Mouse (Mus musculus) intestine, postnatal 0 days (tissue): ENCODE measurements around the gene Adipor1. TPM values are rescaled to one million over a fixed set of nuclear protein-coding genes. Genes with fewer than 3 reads are reported as not detected.
A peak's percentile ranks its signal among the peaks of the same experiment; 100 is the strongest.

ENCODE experiments used
- ATAC-seq: fragments of 200-750 bp; cut with Nextera tagmentation; 2 replicates; pipeline ENCODE4 v1.8.0; 2017; ENCODE audit warnings: mild to moderate bottlenecking, moderate TSS enrichment, moderate library complexity
- H3K27ac ChIP-seq: fragments of 300-500 bp; sonication (generic); 2 replicates; pipeline ENCODE4 v1.5.1; 2014; ENCODE audit warnings: mild to moderate bottlenecking, low read depth, low read length, moderate library complexity
- H3K27me3 ChIP-seq: fragments of 300-500 bp; sonication (generic); replicated peaks from 2 replicates; pipeline ENCODE4 v1.6.1; 2014; ENCODE audit warnings: low read length, mixed read lengths; ENCODE audit not compliant: control insufficient read depth, insufficient read depth
- H3K36me3 ChIP-seq: fragments of 300-500 bp; sonication (generic); 2 replicates; pipeline ENCODE4 v1.6.1; 2014; ENCODE audit warnings: mild to moderate bottlenecking, moderate library complexity; ENCODE audit not compliant: control insufficient read depth, insufficient read depth
- H3K4me1 ChIP-seq: fragments of 300-500 bp; sonication (generic); replicated peaks from 2 replicates; pipeline ENCODE4 v1.6.1; 2014; ENCODE audit warnings: antibody characterized with exemption, low read length, mixed read lengths; ENCODE audit not compliant: control insufficient read depth, insufficient read depth
- H3K4me2 ChIP-seq: fragments of 300-500 bp; sonication (generic); replicated peaks from 2 replicates; pipeline ENCODE4 v1.6.1; 2014; ENCODE audit warnings: low read depth, mild to moderate bottlenecking, moderate library complexity
- H3K4me3 ChIP-seq: fragments of 300-500 bp; sonication (generic); 2 replicates; pipeline ENCODE4 v1.5.1; 2014; ENCODE audit warnings: low read depth, low read length
- H3K9ac ChIP-seq: fragments of 300-500 bp; sonication (generic); 2 replicates; pipeline ENCODE4 v1.6.1; 2014; ENCODE audit warnings: mild to moderate bottlenecking, low read depth, low read length
- H3K9me3 ChIP-seq: fragments of 300-500 bp; sonication (generic); 2 replicates; pipeline ENCODE4 v1.6.1; 2016; ENCODE audit warnings: mixed run types; ENCODE audit not compliant: control insufficient read depth
- CTCF ChIP-seq: sonication (generic); IDR thresholded peaks from 2 replicates; pipeline ENCODE4 v1.5.1; 2016; ENCODE audit warnings: low read depth, mild to moderate bottlenecking, control low read depth, antibody characterized with exemption, moderate library complexity
- WGBS: fragments of 180-500 bp; shearing (Covaris S2); extraction: QIAGEN DNeasy Blood & Tissue Kit; methylation state at CpG from one replicate; pipeline ENCODE4 v1.1.7; 2014; 5-methylcytosine and 5-hydroxymethylcytosine counted together
- polyA plus RNA-seq: library from polyadenylated mRNA; unstranded; fragments of >200 nt; fragmentation: Nextera tagmentation; extraction: Ambion mirVana; gene quantifications from 2 replicates; pipeline ENCODE4 v1.2.1, GENCODE M21; 2015

Adipor1 gene
- 77.3 and 81.4 TPM in 2 replicates for polyA plus RNA-seq

GRCm38 (mm10) chr1:134415168-134415831 lies at the start of gene Adipor1:
TSS of gene Adipor1 (plus strand) at chr1:134415378.
- peak within 1 kb of the TSS; percentile 92 for H3K27ac ChIP-seq
- no peaks in the 10 kb centered on the region for H3K27me3 ChIP-seq
- ATAC-seq = peak; percentile 99
- H3K9ac ChIP-seq = peak within 1 kb of the TSS; percentile 95
- no peak for TF ChIP-seq CTCF
- no peaks in the 10 kb centered on the region for H3K9me3 ChIP-seq
- peaks cover 9% of the 10 kb centered on the region for H3K36me3 ChIP-seq
- peak within 1 kb of the TSS; percentile 89 for H3K4me3 ChIP-seq
- H3K4me2 ChIP-seq = peak within 1 kb of the TSS; percentile 61
- peaks cover 16% of the 10 kb centered on the region for H3K4me1 ChIP-seq
- WGBS = under 1% methylated on average over 54 of the region's 77 CpGs

- Histone ChIP-seq H3K9me3 (no peaks in the 10 kb centered on the region), H3K4me1 (peaks cover 3% of the 10 kb centered on the region; the same call in 1 of the 2 replicates), H3K4me3 (no peak overlapping the region), H3K27ac (no peak overlapping the region), H3K36me3 (no peaks in the 10 kb centered on the region), H3K9ac (no peak overlapping the region), H3K4me2 (no peak overlapping the region), H3K27me3 (no peaks in the 10 kb centered on the region)
- 53% methylated on average over 5 of the region's 5 CpGs for WGBS
- no peak for TF ChIP-seq CTCF
- ATAC-seq = no peak
Measured at GRCm38 (mm10) chr1:134365491-134365890, 49.7 kb upstream of the Adipor1 start.

GRCm38 (mm10) chr1:134368777-134369337 lies 46.3 kb upstream of the Adipor1 start:
- Histone ChIP-seq H3K9ac (no peak overlapping the region), H3K27me3 (no peaks in the 10 kb centered on the region), H3K4me2 (no peak overlapping the region), H3K36me3 (no peaks in the 10 kb centered on the region), H3K9me3 (no peaks in the 10 kb centered on the region), H3K27ac (no peak overlapping the region), H3K4me1 (no peaks in the 10 kb centered on the region), H3K4me3 (no peak overlapping the region)
- no peak for ATAC-seq
- 49% methylated on average over 9 of the region's 9 CpGs for WGBS
- TF ChIP-seq CTCF = peak; percentile 79

- Histone ChIP-seq H3K4me3 (no peak overlapping the region), H3K4me1 (no peaks in the 10 kb centered on the region), H3K9me3 (no peaks in the 10 kb centered on the region), H3K9ac (no peak overlapping the region), H3K36me3 (no peaks in the 10 kb centered on the region), H3K27ac (no peak overlapping the region), H3K4me2 (no peak overlapping the region), H3K27me3 (no peaks in the 10 kb centered on the region)
- TF ChIP-seq CTCF = no peak
- 68% methylated on average over 2 of the region's 2 CpGs for WGBS
- no peak for ATAC-seq
Measured at GRCm38 (mm10) chr1:134374124-134374523, 41.1 kb upstream of the Adipor1 start.

GRCm38 (mm10) chr1:134381051-134381450 lies 34.1 kb upstream of the Adipor1 start:
- no peak for TF ChIP-seq CTCF
- no peaks in the 10 kb centered on the region for H3K4me1 ChIP-seq
- H3K27me3 ChIP-seq = no peaks in the 10 kb centered on the region
- H3K9me3 ChIP-seq = no peaks in the 10 kb centered on the region
- no peak overlapping the region for H3K9ac ChIP-seq
- H3K36me3 ChIP-seq = no peaks in the 10 kb centered on the region
- no peak for ATAC-seq
- no peak overlapping the region for H3K4me3 ChIP-seq
- peak overlapping the region; percentile 60; the same call in 1 of the 2 replicates for H3K4me2 ChIP-seq
- WGBS = 68% methylated on average over 2 of the region's 2 CpGs
- no peak overlapping the region for H3K27ac ChIP-seq

GRCm38 (mm10) chr1:134381795-134382625 lies 33.2 kb upstream of the Adipor1 start:
- no peaks in the 10 kb centered on the region for H3K4me1 ChIP-seq
- no peaks in the 10 kb centered on the region for H3K36me3 ChIP-seq
- H3K9me3 ChIP-seq = no peaks in the 10 kb centered on the region
- no peaks in the 10 kb centered on the region for H3K27me3 ChIP-seq
- peak overlapping the region; percentile 16 for H3K4me3 ChIP-seq
- no peak overlapping the region for H3K9ac ChIP-seq
- no peak overlapping the region for H3K27ac ChIP-seq
- peak overlapping the region; percentile 60 for H3K4me2 ChIP-seq
- ATAC-seq = no peak
- WGBS = 2% methylated on average over 19 of the region's 19 CpGs
- no peak for TF ChIP-seq CTCF
